In genomic region chr13:115671685-115672084, GRCm38 (mm10) we compare ENCODE assay signal across 34 mouse cellular contexts.
"Had no signal": no experiment of that assay in that cellular context is flagged by ENCODE, and none has a peak within 500 bp of the region (broad histone marks: within the 10 kb centered on the region; RNA-seq: fewer than 3 reads in every experiment).

No protein-coding gene starts in this region.

- H3K27ac ChIP-seq: heart, adult 2 months; heart, embryonic 10.5 days; heart, embryonic 13.5 days; heart, embryonic 15.5 days; hindbrain, embryonic 10.5 days; hindbrain, embryonic 12.5 days; hindbrain, embryonic 13.5 days; hindbrain, embryonic 14.5 days; hindbrain, embryonic 15.5 days; hindbrain, postnatal 0 days; kidney, embryonic 15.5 days; kidney, postnatal 0 days; layer of hippocampus, adult 2 months; left cerebral cortex, adult 2 months had no signal

- H3K9me3 ChIP-seq: heart, embryonic 10.5 days; heart, embryonic 12.5 days; heart, embryonic 13.5 days; heart, embryonic 15.5 days; hindbrain, embryonic 10.5 days; hindbrain, embryonic 12.5 days; hindbrain, embryonic 13.5 days; hindbrain, embryonic 15.5 days; kidney, embryonic 15.5 days had no signal

- ATAC-seq: hindbrain, embryonic 16.5 days; hindbrain, postnatal 0 days; inflammation-experienced regulatory T-cells, adult 6 months had no signal

- H3K9ac ChIP-seq: heart, embryonic 12.5 days; heart, embryonic 13.5 days; heart, embryonic 15.5 days; hindbrain, embryonic 12.5 days; hindbrain, embryonic 13.5 days; hindbrain, embryonic 14.5 days; hindbrain, embryonic 15.5 days; kidney, embryonic 15.5 days had no signal

- H3K27me3 ChIP-seq: heart, embryonic 12.5 days; heart, embryonic 13.5 days; heart, embryonic 15.5 days; kidney, embryonic 15.5 days had no signal

- H3K4me3 ChIP-seq: heart, adult 2 months; heart, embryonic 10.5 days; heart, embryonic 12.5 days; heart, embryonic 13.5 days; heart, embryonic 15.5 days; hindbrain, embryonic 10.5 days; hindbrain, embryonic 12.5 days; hindbrain, embryonic 13.5 days; hindbrain, embryonic 15.5 days; kidney, embryonic 15.5 days; layer of hippocampus, adult 2 months; left cerebral cortex, adult 2 months had no signal

- DNase-seq: heart, adult 2 months; heart, postnatal 10 days; heart, postnatal 14 days; heart, postnatal 36 days; heart, postnatal 4 days; kidney, adult 11 months; kidney, adult 18-20 months; kidney, adult 2 months; kidney, adult 8-10 months; kidney, adult 9 months; kidney, postnatal 10 days; kidney, postnatal 14 days; kidney, postnatal 25 days; kidney, postnatal 36 days; kidney, postnatal 4 days; layer of hippocampus, adult 9-11 months; layer of hippocampus, postnatal 36 days had no signal

- H3K36me3 ChIP-seq: heart, embryonic 10.5 days; heart, embryonic 12.5 days; heart, embryonic 13.5 days; heart, embryonic 15.5 days; hindbrain, embryonic 10.5 days; hindbrain, embryonic 12.5 days; hindbrain, embryonic 13.5 days; hindbrain, embryonic 15.5 days; kidney, embryonic 15.5 days had no signal

- H3K4me1 ChIP-seq: heart, embryonic 10.5 days; heart, embryonic 12.5 days; heart, embryonic 13.5 days; heart, embryonic 15.5 days; hindbrain, embryonic 10.5 days; hindbrain, embryonic 12.5 days; hindbrain, embryonic 13.5 days; kidney, embryonic 15.5 days had no signal

- H3K4me2 ChIP-seq: heart, embryonic 11.5 days; heart, embryonic 12.5 days; heart, embryonic 13.5 days; heart, embryonic 15.5 days; hindbrain, embryonic 12.5 days; hindbrain, embryonic 13.5 days; hindbrain, embryonic 14.5 days; hindbrain, embryonic 15.5 days; kidney, embryonic 15.5 days had no signal
